Mouse (Mus musculus) hindbrain, embryonic 14.5 days (tissue): ENCODE measurements around the gene Defb20. TPM values are rescaled to one million over a fixed set of nuclear protein-coding genes. Genes with fewer than 3 reads are reported as not detected.

Experiments used
- polyA plus RNA-seq: library from polyadenylated mRNA; unstranded; fragments of >200 nt; fragmentation: Nextera tagmentation; extraction: Ambion mirVana; gene quantifications from 2 replicates; pipeline ENCODE4 v1.2.1, GENCODE M21; 2014

The Defb20 gene
- polyA plus RNA-seq, 1 experiment from 2014 or later: not detected

Other genes starting within 250 kb of the Defb20 start
- gene Tbc1d20, start 183.2 kb upstream of the Defb20 start, polyA plus RNA-seq: 24.4 and 31.4 TPM in 2 replicates
- gene Rbck1, start 144.4 kb upstream of the Defb20 start, polyA plus RNA-seq: 93.7 and 95.3 TPM in 2 replicates
- gene Trib3, start 133.0 kb upstream of the Defb20 start, polyA plus RNA-seq: 0.95 and 1.0 TPM in 2 replicates
- 48.0 and 56.9 TPM in 2 replicates for gene Nrsn2, start 100.4 kb upstream of the Defb20 start, polyA plus RNA-seq
- 18.8 and 19.5 TPM in 2 replicates for gene Sox12, start 79.0 kb upstream of the Defb20 start, polyA plus RNA-seq
- 16.5 and 17.2 TPM in 2 replicates for gene Zcchc3, start 62.0 kb upstream of the Defb20 start, polyA plus RNA-seq
- gene 6820408C15Rik, start 61.5 kb upstream of the Defb20 start, polyA plus RNA-seq: 2.5 and 3.8 TPM in 2 replicates
- not detected in 2 replicates for gene Defb23, start 12.4 kb upstream of the Defb20 start, polyA plus RNA-seq
- gene Defb22, start 13.1 kb downstream of the Defb20 start, polyA plus RNA-seq: not detected in 2 replicates
- not detected in 2 replicates for gene Defb26, start 34.6 kb downstream of the Defb20 start, polyA plus RNA-seq
- not detected in 2 replicates for gene Defb28, start 41.2 kb downstream of the Defb20 start, polyA plus RNA-seq
- not detected in 2 replicates for gene Defb29, start 63.0 kb downstream of the Defb20 start, polyA plus RNA-seq
- not detected in 2 replicates for gene Gm17416, start 92.3 kb downstream of the Defb20 start, polyA plus RNA-seq
- not detected in 2 replicates for gene Defb21, start 95.7 kb downstream of the Defb20 start, polyA plus RNA-seq
- not detected in 2 replicates for gene Defb19, start 103.2 kb downstream of the Defb20 start, polyA plus RNA-seq
- gene Defb45, start 122.3 kb downstream of the Defb20 start, polyA plus RNA-seq: not detected in 2 replicates
- not detected in 2 replicates for gene Defb36, start 127.3 kb downstream of the Defb20 start, polyA plus RNA-seq
- not detected in 2 replicates for gene Defb25, start 146.0 kb downstream of the Defb20 start, polyA plus RNA-seq
- gene Rem1, start 149.9 kb downstream of the Defb20 start, polyA plus RNA-seq: 0.33 and 0.87 TPM in 2 replicates
- gene H13, start 192.4 kb downstream of the Defb20 start, polyA plus RNA-seq: 155 and 164 TPM in 2 replicates
- gene Mcts2, start 210.0 kb downstream of the Defb20 start, polyA plus RNA-seq: 34.0 and 41.9 TPM in 2 replicates